Mouse (Mus musculus): Measurements from ENCODE around the gene Rere. TPM values are rescaled to one million over a fixed set of nuclear protein-coding genes. Genes with fewer than 3 reads are reported as not detected.
"Not testable (repeated sequence)": the region's sequence is repeated elsewhere in the genome, so short reads cannot be mapped to it uniquely, and the experiment has no call there.

The Rere gene
- total and polyA plus RNA-seq, 3 experiments = 3.1 to 36.5 (median 8.7) TPM

DNA sequence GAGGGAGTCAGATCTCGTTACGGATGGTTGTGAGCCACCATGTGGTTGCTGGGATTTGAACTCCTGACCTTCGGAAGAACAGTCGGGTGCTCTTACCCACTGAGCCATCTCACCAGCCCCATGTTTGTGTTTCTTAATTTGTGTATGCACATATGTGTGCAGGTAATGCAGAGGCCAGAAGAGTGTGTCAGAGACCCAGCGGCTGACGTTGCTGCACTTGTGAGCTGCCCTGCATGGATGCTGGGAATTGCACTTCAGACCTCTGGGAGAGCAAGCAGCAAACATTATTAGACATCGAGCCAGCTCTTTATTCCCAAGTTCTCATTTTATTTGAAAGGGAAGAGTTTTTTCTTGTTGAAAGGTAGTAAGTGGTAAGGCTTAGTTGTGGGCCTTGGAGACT lies 2.1 kb upstream of the Rere start:
- H3K4me2 ChIP-seq (ENCODE audit: insufficient read depth, low read depth, poor library complexity, severe bottlenecking); in situ Hi-C loops (cut with MboI; ENCODE audit: low pct_ligation_motif_present, low pct_unique_long_range_greater_than_20kb, low sequenced_read_pairs); H3K27me3 ChIP-seq (replicated peaks); H3K4me3 ChIP-seq (replicated peaks in 1 of 3; ENCODE audit: low read depth in 2 of 3, low read length in 2 of 3, poor library complexity in 1 of 3); H3K9me3 ChIP-seq (replicated peaks; ENCODE audit: low read length); DNase-seq (ENCODE audit: extremely low read depth); H3K9ac ChIP-seq (ENCODE audit: insufficient read depth, low read depth); H3K27ac ChIP-seq (ENCODE audit: insufficient read depth, low read depth); dilution Hi-C loops (cut with MboI; ENCODE audit: extremely low pct_ligation_motif_present, extremely low pct_unique_long_range_greater_than_20kb, low sequenced_read_pairs); H3K36me3 ChIP-seq (replicated peaks in 1 of 2; ENCODE audit: control insufficient read depth in 1 of 2, insufficient read depth in 1 of 2, low read length in 1 of 2): not testable (repeated sequence)
- H3K79me2 ChIP-seq (replicated peaks; ENCODE audit: control insufficient read depth, extremely low read depth, insufficient read depth, poor library complexity, severe bottlenecking) = peaks cover 15% of the 10 kb centered on the region
- H3K4me1 ChIP-seq (ENCODE audit: control insufficient read depth in 1 of 2, insufficient read depth in 2 of 2) = peaks cover 2 to 15% of the 10 kb centered on the region in 2 experiments; a peak in 3 of 4 replicates
- 0 out of 2 replicates have a peak, but pooled peaks have one; percentile 12 for TF ChIP-seq TBP (conservative IDR thresholded peaks at IDR 0.05; ENCODE audit: low read depth, low read length)

DNA sequence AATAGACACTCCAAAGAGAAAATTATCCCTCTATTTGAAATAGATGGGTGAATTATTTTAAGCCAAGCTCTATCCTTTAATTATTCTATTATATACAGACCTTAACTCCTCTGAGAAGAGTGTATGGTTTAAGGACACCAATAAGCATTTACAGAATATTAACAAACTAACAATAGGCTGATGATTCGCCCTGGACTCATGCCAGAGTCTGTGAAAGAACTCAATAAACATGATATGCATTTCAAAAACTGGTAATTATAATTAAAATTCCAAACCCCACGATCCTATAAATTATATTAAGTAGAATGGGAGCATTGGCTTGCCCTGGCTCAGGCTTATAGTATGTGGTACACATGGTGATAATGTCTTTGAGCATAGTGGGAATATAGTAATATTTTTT lies 1.4 kb upstream of the Rere start:
- in situ Hi-C loops (cut with MboI; ENCODE audit: low pct_ligation_motif_present, low pct_unique_long_range_greater_than_20kb, low sequenced_read_pairs) = no loop called here
- Histone ChIP-seq H3K4me2 (ENCODE audit: insufficient read depth, low read depth, poor library complexity, severe bottlenecking) (no peak overlapping the region), H3K27me3 (replicated peaks) (no peaks in the 10 kb centered on the region), H3K4me3 (replicated peaks in 1 of 3; ENCODE audit: low read depth in 2 of 3, low read length in 2 of 3, poor library complexity in 1 of 3) (no peak overlapping the region), H3K9ac (ENCODE audit: insufficient read depth, low read depth) (no peak overlapping the region), H3K79me2 (replicated peaks; ENCODE audit: control insufficient read depth, extremely low read depth, insufficient read depth, poor library complexity, severe bottlenecking) (peaks cover 15% of the 10 kb centered on the region), H3K27ac (ENCODE audit: insufficient read depth, low read depth) (no peak overlapping the region), H3K4me1 (ENCODE audit: control insufficient read depth in 1 of 2, insufficient read depth in 2 of 2) (peaks cover 2 to 15% of the 10 kb centered on the region in 2 experiments; a peak in 3 of 4 replicates), H3K36me3 (replicated peaks in 1 of 2; ENCODE audit: control insufficient read depth in 1 of 2, insufficient read depth in 1 of 2, low read length in 1 of 2) (no peaks in the 10 kb centered on the region), H3K9me3 (replicated peaks; ENCODE audit: low read length) (no peaks in the 10 kb centered on the region)
- dilution Hi-C loops (cut with MboI; ENCODE audit: extremely low pct_ligation_motif_present, extremely low pct_unique_long_range_greater_than_20kb, low sequenced_read_pairs) = no loop called here
- no peak for DNase-seq (ENCODE audit: extremely low read depth)
- TF ChIP-seq UBTF (IDR thresholded peaks at IDR 0.05; ENCODE audit: low read depth, low read length) (no peak), IRF4 (IDR thresholded peaks at IDR 0.05; ENCODE audit: low read depth, low read length) (no peak), USF2 (conservative IDR thresholded peaks at IDR 0.05; ENCODE audit: low read depth, low read length) (no peak), CTCF (conservative IDR thresholded peaks at IDR 0.05 in 1 of 2, IDR thresholded peaks at IDR 0.05 in 1 of 2; ENCODE audit: low read depth in 2 of 2, low read length in 2 of 2) (no peak), POLR2AphosphoS2 (IDR thresholded peaks at IDR 0.05; ENCODE audit: low read depth, low read length) (no peak), EP300 (IDR thresholded peaks at IDR 0.05; ENCODE audit: low read length) (no peak), JUN (IDR thresholded peaks at IDR 0.05; ENCODE audit: insufficient read depth, low read depth, low read length) (no peak), ZKSCAN1 (IDR thresholded peaks at IDR 0.05; ENCODE audit: borderline replicate concordance, low read depth, low read length) (no peak), CHD2 (IDR thresholded peaks at IDR 0.05; ENCODE audit: low read length) (no peak), CHD1 (IDR thresholded peaks at IDR 0.05; ENCODE audit: low read depth, low read length) (no peak), HCFC1 (IDR thresholded peaks at IDR 0.05; ENCODE audit: low read depth, low read length) (no peak), ELF1 (IDR thresholded peaks at IDR 0.05; ENCODE audit: low read depth, low read length) (no peak)

DNA sequence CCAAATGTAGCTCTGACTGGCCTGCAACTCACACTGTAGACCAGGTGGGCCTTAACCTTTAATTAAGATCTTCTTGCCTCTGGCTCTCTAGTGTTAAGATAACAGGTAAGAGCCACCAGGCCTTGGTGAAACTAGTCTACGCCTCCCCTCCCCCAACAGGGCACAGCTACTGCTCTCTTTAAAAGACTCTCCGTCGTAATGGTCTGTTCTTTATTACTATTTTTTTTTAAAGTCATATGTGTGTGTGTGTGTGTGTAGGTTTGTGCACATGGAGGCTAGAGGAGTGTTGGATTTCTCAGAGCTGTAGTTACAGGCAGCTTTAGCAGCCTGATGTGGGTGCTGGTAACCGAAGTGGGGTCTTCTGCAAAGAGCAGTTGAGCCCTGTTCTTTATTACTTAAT lies 987 bp upstream of the Rere start:
- in situ Hi-C loops (cut with MboI; ENCODE audit: low pct_ligation_motif_present, low pct_unique_long_range_greater_than_20kb, low sequenced_read_pairs) = no loop called here
- TF ChIP-seq ZKSCAN1 (IDR thresholded peaks at IDR 0.05; ENCODE audit: borderline replicate concordance, low read depth, low read length) = no peak
- TF ChIP-seq CTCF (conservative IDR thresholded peaks at IDR 0.05 in 1 of 2, IDR thresholded peaks at IDR 0.05 in 1 of 2; ENCODE audit: low read depth in 2 of 2, low read length in 2 of 2) = no peak
- Histone ChIP-seq H3K79me2 (replicated peaks; ENCODE audit: control insufficient read depth, extremely low read depth, insufficient read depth, poor library complexity, severe bottlenecking) (peaks cover 15% of the 10 kb centered on the region), H3K36me3 (replicated peaks in 1 of 2; ENCODE audit: control insufficient read depth in 1 of 2, insufficient read depth in 1 of 2, low read length in 1 of 2) (no peaks in the 10 kb centered on the region), H3K9me3 (replicated peaks; ENCODE audit: low read length) (no peaks in the 10 kb centered on the region), H3K27me3 (replicated peaks) (no peaks in the 10 kb centered on the region), H3K4me3 (replicated peaks in 1 of 3; ENCODE audit: low read depth in 2 of 3, low read length in 2 of 3, poor library complexity in 1 of 3) (peak overlapping the region in 2 of 3 experiments; percentile 29 to 91), H3K9ac (ENCODE audit: insufficient read depth, low read depth) (no peak overlapping the region), H3K4me2 (ENCODE audit: insufficient read depth, low read depth, poor library complexity, severe bottlenecking) (peak overlapping the region; percentile 72), H3K27ac (ENCODE audit: insufficient read depth, low read depth) (no peak overlapping the region), H3K4me1 (ENCODE audit: control insufficient read depth in 1 of 2, insufficient read depth in 2 of 2) (peaks cover 2 to 15% of the 10 kb centered on the region in 2 experiments; a peak in 3 of 4 replicates)
- peak; percentile 29 for DNase-seq (ENCODE audit: extremely low read depth)
- dilution Hi-C loops (cut with MboI; ENCODE audit: extremely low pct_ligation_motif_present, extremely low pct_unique_long_range_greater_than_20kb, low sequenced_read_pairs) = no loop called here

Data from CH12.LX (cell line).